Mouse (Mus musculus) heart, embryonic 11.5 days (tissue): ENCODE measurements at regions not wholly inside any gene's neighbourhood (a gene's known extent, or its start where the extent isn't known, plus 50 kb on each side); places are given as distances from the start of the nearest gene placed in this dataset.

Source experiments
- ATAC-seq: fragments of 200-750 bp; cut with Nextera tagmentation; replicated peaks from 2 replicates; pipeline ENCODE4 v1.8.0; 2017; ENCODE audit warnings: moderate library complexity; ENCODE audit not compliant: insufficient number of reproducible peaks, low FRiP score, low TSS enrichment
- H3K27ac ChIP-seq: fragments of 300-500 bp; sonication (generic); 2 replicates; pipeline ENCODE4 v1.5.1; 2014; ENCODE audit warnings: mild to moderate bottlenecking, low read depth, low read length
- H3K27me3 ChIP-seq: fragments of 300-500 bp; sonication (generic); 2 replicates; pipeline ENCODE4 v1.6.1; 2014; ENCODE audit warnings: mild to moderate bottlenecking, low read length, mixed read lengths; ENCODE audit not compliant: control insufficient read depth, insufficient read depth
- H3K36me3 ChIP-seq: fragments of 300-500 bp; sonication (generic); 2 replicates; pipeline ENCODE4 v1.6.1; 2014; ENCODE audit warnings: mild to moderate bottlenecking, low read length, moderate library complexity, mixed read lengths; ENCODE audit not compliant: control insufficient read depth, insufficient read depth
- H3K4me1 ChIP-seq: fragments of 300-500 bp; sonication (generic); 2 replicates; pipeline ENCODE4 v1.6.1; 2014; ENCODE audit warnings: low read length; ENCODE audit not compliant: control insufficient read depth, insufficient read depth
- H3K4me2 ChIP-seq: fragments of 300-500 bp; sonication (generic); 2 replicates; pipeline ENCODE4 v1.6.1; 2014; ENCODE audit warnings: mild to moderate bottlenecking, moderate library complexity
- H3K4me3 ChIP-seq: fragments of 300-500 bp; sonication (generic); 2 replicates; pipeline ENCODE4 v1.5.1; 2014; ENCODE audit warnings: low read depth, low read length
- H3K9ac ChIP-seq: fragments of 300-500 bp; sonication (generic); 2 replicates; pipeline ENCODE4 v1.6.1; 2014; ENCODE audit warnings: mild to moderate bottlenecking, low read depth, low read length, moderate library complexity
- H3K9me3 ChIP-seq: fragments of 300-500 bp; sonication (generic); replicated peaks from 2 replicates; pipeline ENCODE4 v1.6.1; 2016; ENCODE audit warnings: low read length; ENCODE audit not compliant: control insufficient read depth
- WGBS: fragments of 180-500 bp; shearing (Covaris S2); extraction: QIAGEN DNeasy Blood & Tissue Kit; methylation state at CpG from one replicate; pipeline ENCODE4 v1.1.7; 2014; ENCODE audit not compliant: insufficient replicate concordance; 5-methylcytosine and 5-hydroxymethylcytosine counted together

GRCm38 (mm10) chr7:36155159-36155558 is 352.4 kb upstream of the Zfp507 start:
- Histone ChIP-seq H3K27ac (no peak overlapping the region), H3K4me2 (no peak overlapping the region), H3K36me3 (no peaks in the 10 kb centered on the region), H3K4me3 (no peak overlapping the region), H3K9ac (no peak overlapping the region), H3K27me3 (no peaks in the 10 kb centered on the region), H3K4me1 (no peaks in the 10 kb centered on the region), H3K9me3 (no peaks in the 10 kb centered on the region)
- WGBS = 73% methylated on average over 6 of the region's 6 CpGs
- ATAC-seq = no peak

- Histone ChIP-seq H3K4me3 (no peak overlapping the region), H3K4me1 (no peaks in the 10 kb centered on the region), H3K4me2 (no peak overlapping the region), H3K36me3 (no peaks in the 10 kb centered on the region), H3K27me3 (no peaks in the 10 kb centered on the region), H3K9ac (no peak overlapping the region), H3K27ac (no peak overlapping the region), H3K9me3 (no peaks in the 10 kb centered on the region)
- no peak for ATAC-seq
- WGBS = 60% methylated on average over 12 of the region's 12 CpGs
Observed at GRCm38 (mm10) chr7:36150871-36151560, 348.2 kb upstream of the Zfp507 start.

- no peak overlapping the region for H3K4me3 ChIP-seq
- no peak overlapping the region for H3K9ac ChIP-seq
- H3K9me3 ChIP-seq = no peaks in the 10 kb centered on the region
- WGBS = 38% methylated on average over 5 of the region's 5 CpGs
- H3K36me3 ChIP-seq = no peaks in the 10 kb centered on the region
- ATAC-seq = no peak
- H3K4me1 ChIP-seq = no peaks in the 10 kb centered on the region
- H3K4me2 ChIP-seq = no peak overlapping the region
- no peak overlapping the region for H3K27ac ChIP-seq
- H3K27me3 ChIP-seq = no peaks in the 10 kb centered on the region
Observed at GRCm38 (mm10) chr7:36136571-36136970, 333.8 kb upstream of the Zfp507 start.

GRCm38 (mm10) chr7:36134557-36134956 is 331.8 kb upstream of the Zfp507 start:
- no peak for ATAC-seq
- no peak overlapping the region for H3K27ac ChIP-seq
- WGBS = 58% methylated on average over 4 of the region's 4 CpGs
- no peak overlapping the region for H3K4me2 ChIP-seq
- no peaks in the 10 kb centered on the region for H3K9me3 ChIP-seq
- no peaks in the 10 kb centered on the region for H3K36me3 ChIP-seq
- no peaks in the 10 kb centered on the region for H3K4me1 ChIP-seq
- no peak overlapping the region for H3K4me3 ChIP-seq
- H3K9ac ChIP-seq = no peak overlapping the region
- no peaks in the 10 kb centered on the region for H3K27me3 ChIP-seq

GRCm38 (mm10) chr7:36133658-36134143 is 330.9 kb upstream of the Zfp507 start:
- Histone ChIP-seq H3K36me3 (no peaks in the 10 kb centered on the region), H3K27ac (no peak overlapping the region), H3K4me2 (no peak overlapping the region; the same call in 1 of the 2 replicates), H3K4me3 (no peak overlapping the region), H3K9me3 (no peaks in the 10 kb centered on the region), H3K27me3 (no peaks in the 10 kb centered on the region), H3K9ac (no peak overlapping the region), H3K4me1 (no peaks in the 10 kb centered on the region)
- peak; percentile 57; the same call in 1 of the 2 replicates for ATAC-seq
- WGBS = 12% methylated on average over 8 of the region's 8 CpGs

GRCm38 (mm10) chr7:36133026-36133425 is 330.2 kb upstream of the Zfp507 start:
- WGBS = 83% methylated on average over 11 of the region's 11 CpGs
- Histone ChIP-seq H3K9ac (no peak overlapping the region), H3K4me3 (no peak overlapping the region), H3K36me3 (no peaks in the 10 kb centered on the region), H3K27ac (no peak overlapping the region), H3K4me2 (no peak overlapping the region), H3K9me3 (no peaks in the 10 kb centered on the region), H3K4me1 (no peaks in the 10 kb centered on the region), H3K27me3 (no peaks in the 10 kb centered on the region)
- no peak for ATAC-seq

GRCm38 (mm10) chr7:36132569-36132968 is 329.8 kb upstream of the Zfp507 start:
- no peak for ATAC-seq
- no peak overlapping the region for H3K4me2 ChIP-seq
- WGBS = 52% methylated on average over 1 of the region's 1 CpGs
- H3K9me3 ChIP-seq = no peaks in the 10 kb centered on the region
- H3K4me1 ChIP-seq = no peaks in the 10 kb centered on the region
- no peaks in the 10 kb centered on the region for H3K27me3 ChIP-seq
- H3K36me3 ChIP-seq = no peaks in the 10 kb centered on the region
- no peak overlapping the region for H3K27ac ChIP-seq
- H3K9ac ChIP-seq = no peak overlapping the region
- H3K4me3 ChIP-seq = no peak overlapping the region

- Histone ChIP-seq H3K9ac (no peak overlapping the region), H3K27ac (no peak overlapping the region), H3K4me1 (no peaks in the 10 kb centered on the region), H3K4me2 (no peak overlapping the region), H3K4me3 (no peak overlapping the region), H3K9me3 (no peaks in the 10 kb centered on the region), H3K36me3 (no peaks in the 10 kb centered on the region), H3K27me3 (no peaks in the 10 kb centered on the region)
- ATAC-seq = no peak
- 87% methylated on average over 4 of the region's 4 CpGs for WGBS
Observed at GRCm38 (mm10) chr7:36097054-36097453, 294.3 kb upstream of the Zfp507 start.
